Mouse (Mus musculus): ENCODE data around the gene Rcor1. TPM values are rescaled to one million over a fixed set of nuclear protein-coding genes. Genes with fewer than 3 reads are reported as not detected.
A peak's percentile ranks its signal among the peaks of the same experiment; 100 is the strongest.

The Rcor1 gene
- total RNA-seq, 2 experiments from 2014 or later, result 27.1 to 27.2 TPM

- no peak for DNase-seq (ENCODE audit: low spot score in 2 of 2)
Observed at GRCm38 (mm10) chr12:111160871-111161270, 121.7 kb downstream of the Rcor1 start.

- DNase-seq (ENCODE audit: low spot score in 2 of 2), result no peak
Observed at GRCm38 (mm10) chr12:111161943-111162311, 122.8 kb downstream of the Rcor1 start.

- no peak for DNase-seq (ENCODE audit: low spot score in 2 of 2)
Observed at GRCm38 (mm10) chr12:111162312-111163061, 123.3 kb downstream of the Rcor1 start.

GRCm38 (mm10) chr12:111164310-111164751 lies 125.2 kb downstream of the Rcor1 start:
- peak; percentile 64 to 91 for DNase-seq (ENCODE audit: low spot score in 2 of 2)

GRCm38 (mm10) chr12:111165146-111165812 lies 126.1 kb downstream of the Rcor1 start:
- DNase-seq (ENCODE audit: low spot score in 2 of 2), result peak in 1 of 2 experiments; percentile 46

Other genes with a start within 250 kb of the Rcor1 start
- under 1 TPM; 0.34 to 0.91 TPM for gene Mok, start 198.4 kb upstream of the Rcor1 start, total RNA-seq (2021)
- gene Zfp839, start 189.1 kb upstream of the Rcor1 start, total RNA-seq (2021), result 1 to 10 TPM; 7.4 to 8.0 TPM
- 10 to 100 TPM; 40.5 to 41.9 TPM for gene Cinp, start 150.2 kb upstream of the Rcor1 start, total RNA-seq (2021)
- 1 to 10 TPM; 4.8 to 5.4 TPM for gene Tecpr2, start 150.1 kb upstream of the Rcor1 start, total RNA-seq (2021)
- gene Ankrd9, start 60.3 kb upstream of the Rcor1 start, total RNA-seq (2021), result 10 to 100 TPM; 12.9 to 17.5 TPM
- gene Traf3, start 127.0 kb downstream of the Rcor1 start, total RNA-seq (2021), result 10 to 100 TPM; 31.4 to 36.9 TPM
- under 1 TPM in 1 of 2 experiments, not detected in 1; 0.34 TPM for gene 4930595D18Rik, start 145.1 kb downstream of the Rcor1 start, total RNA-seq (2021)
- under 1 TPM in 1 of 2 experiments, not detected in 1; 0.44 TPM for gene Amn, start 231.7 kb downstream of the Rcor1 start, total RNA-seq (2021)